Mouse (Mus musculus): ENCODE measurements around the gene Mettl17.
"Not testable (repeated sequence)": the region's sequence is repeated elsewhere in the genome, so short reads cannot be mapped to it uniquely, and the experiment has no call there.

Mettl17 gene

DNA sequence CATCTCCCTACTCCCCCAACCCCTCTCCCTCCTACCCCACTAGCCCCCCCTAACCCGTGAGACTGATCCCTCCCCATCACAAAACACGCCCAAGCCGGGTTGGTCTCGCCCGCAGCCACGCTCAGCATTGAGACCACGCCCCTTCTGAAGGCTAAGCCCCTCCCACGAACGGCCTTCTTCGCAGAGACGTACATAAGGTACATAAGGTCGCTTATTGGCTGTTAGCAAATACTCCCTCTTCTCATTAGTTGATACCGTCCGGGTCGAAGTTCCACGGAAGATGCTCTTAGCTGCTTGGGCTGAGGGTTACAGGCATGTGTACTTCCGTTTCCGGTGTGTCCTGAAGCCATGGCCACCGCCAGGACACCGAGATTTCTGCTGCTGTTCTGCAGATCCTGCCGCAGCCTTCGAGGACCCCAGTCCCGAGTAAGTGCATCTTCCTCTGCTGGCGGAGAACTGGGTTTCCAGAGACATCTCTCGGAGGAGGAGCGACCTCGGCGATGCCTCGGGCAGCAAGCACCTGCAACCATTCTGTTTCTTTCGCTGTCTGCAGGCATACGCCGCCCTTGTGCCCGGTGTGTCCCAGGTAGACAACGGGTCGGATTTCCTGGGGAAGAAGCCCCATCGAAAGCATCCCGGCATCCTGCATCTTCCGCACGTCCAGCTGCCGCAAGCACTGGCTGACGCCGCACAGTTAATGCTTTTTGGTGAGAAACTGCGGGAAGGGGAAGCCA lies at the start of gene Mettl17:
TSS of gene Mettl17 (plus strand) at position 245 of the 734 bp plus-strand sequence.
- DNase-seq (ENCODE audit: low read depth, low spot score), result peak; percentile 98

DNA sequence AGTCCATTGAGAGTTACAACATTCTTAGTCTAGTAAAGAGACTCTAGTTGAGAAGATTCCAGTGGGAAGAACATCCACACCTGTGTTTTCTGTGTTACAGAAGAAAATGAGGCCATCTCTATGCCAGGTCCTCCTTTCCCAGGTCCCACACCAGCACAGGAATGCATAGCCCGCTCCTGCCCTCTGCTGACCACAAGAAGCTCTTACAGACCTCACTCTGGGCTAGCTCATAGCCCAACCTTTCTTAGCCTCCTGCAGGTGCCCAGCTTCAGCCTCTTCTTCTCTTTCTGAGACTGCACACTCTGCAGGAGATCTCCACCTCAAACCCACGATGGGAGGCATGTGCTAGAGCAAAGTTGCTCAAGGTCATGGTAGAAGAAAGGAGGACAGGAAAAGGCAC lies 46.2 kb upstream of the Mettl17 start:
- not testable (repeated sequence) for DNase-seq (ENCODE audit: low read depth, low spot score)

DNA sequence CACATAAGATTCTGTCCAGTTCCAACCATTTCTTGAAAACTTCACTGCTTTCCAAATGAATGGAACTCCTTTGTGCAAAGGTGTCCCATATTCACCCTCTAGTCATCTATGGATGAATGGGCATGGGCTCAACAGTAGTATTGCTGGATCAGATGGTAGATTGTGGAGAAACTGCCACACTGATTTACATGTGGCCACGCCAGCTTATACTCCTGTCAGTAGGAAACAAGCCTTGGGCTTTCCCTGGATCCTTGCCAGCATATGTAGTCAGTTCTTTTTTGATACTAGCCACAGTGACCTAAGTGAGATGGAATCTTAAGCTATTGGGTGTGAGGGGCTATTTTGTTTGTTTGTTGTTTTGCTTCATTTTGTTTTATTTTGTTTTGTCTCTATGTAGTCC lies 42.4 kb upstream of the Mettl17 start:
- peak; percentile 59 for DNase-seq (ENCODE audit: low read depth, low spot score)

DNA sequence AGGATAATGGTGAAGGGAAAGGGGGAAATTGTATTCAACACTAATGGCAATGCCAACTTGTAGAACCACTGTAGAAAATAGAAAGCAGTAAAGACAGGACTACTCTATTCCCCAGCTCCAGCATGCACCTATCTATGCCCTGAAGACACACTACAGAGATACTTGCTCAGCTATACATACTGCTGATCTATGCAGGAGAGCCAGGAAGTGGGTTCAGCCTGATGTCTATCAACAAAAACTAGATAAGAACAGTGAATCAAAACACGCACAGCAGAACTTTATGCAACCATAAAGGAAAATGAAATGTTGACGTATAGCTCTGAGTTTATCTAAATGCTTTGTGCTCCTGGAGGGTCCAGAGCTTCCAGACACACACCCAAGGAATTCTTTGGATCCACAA lies 41.9 kb upstream of the Mettl17 start:
- DNase-seq (ENCODE audit: low read depth, low spot score), result peak; percentile 65

DNA sequence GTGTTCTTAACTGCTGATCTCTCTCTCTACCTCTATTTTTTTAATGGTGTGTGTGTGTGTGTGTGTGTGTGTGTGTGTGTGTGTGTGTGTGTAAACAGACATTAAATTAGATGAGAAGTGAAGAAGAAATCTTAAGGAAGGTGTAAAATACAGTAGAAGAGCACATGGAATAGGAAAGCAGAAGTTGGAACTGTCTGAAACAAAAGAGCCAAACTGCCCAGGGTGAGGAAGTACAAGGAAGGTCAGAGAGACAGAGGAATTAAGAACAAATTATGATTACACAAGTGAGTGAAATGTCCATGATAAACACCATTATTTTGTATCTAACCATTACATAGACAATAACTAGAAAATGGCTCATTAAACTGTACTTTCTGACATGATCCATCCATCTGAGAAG lies 40.8 kb upstream of the Mettl17 start:
- DNase-seq (ENCODE audit: low read depth, low spot score), result no peak

DNA sequence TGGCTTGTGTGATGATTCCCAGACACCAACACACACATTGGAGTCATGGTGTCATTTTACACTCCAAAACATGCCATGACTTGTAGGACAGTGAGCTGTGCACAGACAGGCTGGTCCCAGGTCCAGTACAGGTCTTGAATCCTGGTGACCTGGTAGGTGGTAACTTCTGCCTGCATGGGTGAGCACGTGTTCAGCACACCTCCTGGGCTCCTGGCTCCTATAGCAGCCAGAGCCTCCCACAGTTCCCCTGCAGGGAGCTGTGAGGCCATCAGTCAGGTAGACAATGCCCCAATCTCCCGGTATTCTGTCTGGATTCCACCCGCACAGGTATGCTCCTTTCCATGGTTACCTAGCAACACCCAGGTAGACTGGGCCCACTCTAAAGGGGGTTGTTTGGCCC lies 38.1 kb upstream of the Mettl17 start:
- DNase-seq (ENCODE audit: low read depth, low spot score), result no peak

DNA sequence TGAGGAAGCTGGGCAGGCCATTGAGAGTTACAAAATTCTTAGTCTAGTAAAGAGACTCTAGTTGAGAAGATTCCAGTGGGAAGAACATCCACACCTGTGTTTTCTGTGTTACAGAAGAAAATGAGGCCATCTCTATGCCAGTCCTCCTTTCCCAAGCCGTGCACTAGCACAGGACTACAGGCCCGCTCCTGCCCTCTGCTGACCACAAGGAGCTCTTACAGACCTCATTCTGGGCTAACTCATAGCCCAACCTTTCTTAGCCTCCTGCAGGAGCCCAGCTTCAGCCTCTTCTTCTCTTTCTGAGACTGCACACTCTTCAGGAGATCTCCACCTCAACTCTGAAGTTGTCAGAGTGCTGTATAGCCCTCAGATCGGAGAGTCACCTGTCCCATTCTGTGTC lies 33.6 kb upstream of the Mettl17 start:
- peak; percentile 12 for DNase-seq (ENCODE audit: low read depth, low spot score)

DNA sequence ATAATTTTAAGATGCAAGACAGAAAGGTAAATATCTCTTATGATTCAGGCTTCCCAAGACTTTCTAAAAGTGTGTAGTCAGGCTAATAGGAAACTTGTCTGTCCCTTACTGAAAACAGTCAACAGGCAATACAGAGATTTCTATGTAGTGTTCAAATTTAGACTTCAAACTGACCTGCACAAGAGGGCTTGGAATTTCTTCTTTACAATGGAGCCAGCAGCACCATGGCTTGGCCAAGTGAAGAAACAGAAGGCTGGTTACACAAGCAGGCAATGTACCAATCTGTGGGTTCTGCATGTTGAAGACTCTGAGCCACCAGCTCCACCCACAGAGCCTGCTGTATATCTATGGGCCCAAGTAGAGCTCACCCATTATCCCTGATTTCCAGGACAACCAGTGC lies 31.2 kb upstream of the Mettl17 start, which contains the start of gene Ear6:
TSS of gene Ear6 (plus strand) at position 301 of the 400 bp plus-strand sequence.
- no peak for DNase-seq (ENCODE audit: low read depth, low spot score)

DNA sequence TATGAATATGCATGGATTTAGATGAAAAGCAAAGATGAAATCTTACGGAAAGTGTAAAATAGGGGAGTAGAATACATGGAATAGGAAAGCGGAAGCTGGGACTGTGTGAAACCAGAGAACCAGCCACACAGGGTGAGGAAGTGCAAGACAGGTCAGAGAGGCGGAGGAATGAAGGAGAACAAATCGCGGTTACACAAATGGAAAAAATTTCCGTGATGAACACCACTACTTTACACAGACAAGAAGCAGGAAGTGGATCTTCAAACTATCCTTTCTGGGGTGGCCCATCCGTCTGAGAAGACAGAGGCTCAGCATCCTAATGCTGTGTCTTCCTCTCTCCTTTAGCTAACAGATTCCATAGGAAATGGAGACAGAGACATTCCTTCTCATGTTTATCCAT lies 29.4 kb upstream of the Mettl17 start:
- DNase-seq (ENCODE audit: low read depth, low spot score), result peak; percentile 10

DNA sequence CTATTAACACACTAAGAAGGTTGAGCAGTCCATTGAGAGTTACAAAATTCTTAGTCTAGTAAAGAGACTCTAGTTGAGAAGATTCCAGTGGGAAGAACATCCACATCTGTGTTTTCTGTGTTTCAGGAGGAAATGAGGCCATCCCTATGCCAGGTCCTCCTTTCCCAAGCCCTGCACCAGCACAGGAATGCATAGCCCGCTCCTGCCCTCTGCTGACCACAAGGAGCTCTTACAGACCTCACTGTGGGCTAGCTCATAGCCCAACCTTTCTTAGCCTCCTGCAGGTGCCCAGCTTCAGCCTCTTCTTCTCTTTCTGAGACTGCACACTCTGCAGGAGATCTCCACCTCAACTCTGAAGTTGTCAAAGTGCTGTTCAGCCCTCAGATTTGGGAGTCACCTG lies 21.0 kb upstream of the Mettl17 start:
- DNase-seq (ENCODE audit: low read depth, low spot score), result not testable (repeated sequence)

DNA sequence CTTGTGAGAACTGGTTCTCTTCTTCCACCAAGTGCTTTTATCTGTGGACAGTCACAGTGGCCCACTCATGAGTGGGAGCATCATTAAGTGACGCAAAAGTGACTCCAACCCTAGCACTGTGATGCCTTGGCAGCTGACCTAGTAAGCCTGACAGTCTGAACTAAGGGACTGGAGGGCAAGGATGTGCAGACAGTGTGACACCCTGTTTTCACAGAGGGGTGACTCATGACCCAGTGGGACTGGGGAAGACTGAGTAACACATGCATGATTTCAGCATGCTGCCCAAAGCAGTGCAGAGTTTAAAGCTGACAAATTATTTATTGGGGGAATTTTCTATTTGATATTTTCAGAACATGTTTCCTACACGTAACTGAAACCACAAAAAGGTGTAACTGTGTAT lies 13.9 kb upstream of the Mettl17 start:
- no peak for DNase-seq (ENCODE audit: low read depth, low spot score)

DNA sequence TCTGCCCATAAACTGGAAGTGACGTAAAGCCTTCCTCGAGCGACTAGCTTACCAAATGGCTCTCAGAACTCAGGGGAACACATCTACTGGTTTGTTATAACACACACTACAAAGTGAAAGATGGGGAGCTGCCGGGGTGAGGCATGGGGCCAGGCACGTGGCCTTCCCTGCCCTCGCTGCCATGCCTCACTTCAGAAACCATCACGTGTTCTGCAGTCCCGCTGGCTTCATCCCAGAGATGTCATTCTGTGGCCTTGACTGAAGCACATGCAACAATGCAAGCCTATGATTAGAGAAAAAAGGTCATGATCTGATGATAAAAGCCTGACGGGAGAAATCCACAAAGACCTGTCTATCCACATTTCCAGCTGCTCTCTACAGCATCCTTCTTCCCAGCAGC lies 12.9 kb upstream of the Mettl17 start:
- no peak for DNase-seq (ENCODE audit: low read depth, low spot score)

DNA sequence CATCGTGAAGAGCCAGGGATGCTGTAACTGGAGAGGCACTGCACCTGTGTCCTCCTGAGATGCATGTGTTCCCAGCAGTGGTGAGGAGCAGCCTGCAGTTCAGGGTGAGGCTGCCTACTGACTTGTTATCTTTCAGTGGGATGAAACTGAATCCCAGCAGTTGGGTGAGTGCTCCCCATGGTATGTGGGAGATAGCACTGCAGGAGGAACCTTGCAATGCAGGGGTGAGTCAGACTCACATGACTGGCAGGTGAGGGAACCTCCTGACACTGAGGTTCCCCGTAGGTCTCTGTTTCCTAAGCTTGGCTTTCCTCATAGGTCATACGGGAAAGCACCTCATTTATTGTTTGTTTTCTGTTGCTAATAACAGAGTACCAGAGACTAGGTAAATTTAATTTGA lies 7.1 kb upstream of the Mettl17 start:
- no peak for DNase-seq (ENCODE audit: low read depth, low spot score)

DNA sequence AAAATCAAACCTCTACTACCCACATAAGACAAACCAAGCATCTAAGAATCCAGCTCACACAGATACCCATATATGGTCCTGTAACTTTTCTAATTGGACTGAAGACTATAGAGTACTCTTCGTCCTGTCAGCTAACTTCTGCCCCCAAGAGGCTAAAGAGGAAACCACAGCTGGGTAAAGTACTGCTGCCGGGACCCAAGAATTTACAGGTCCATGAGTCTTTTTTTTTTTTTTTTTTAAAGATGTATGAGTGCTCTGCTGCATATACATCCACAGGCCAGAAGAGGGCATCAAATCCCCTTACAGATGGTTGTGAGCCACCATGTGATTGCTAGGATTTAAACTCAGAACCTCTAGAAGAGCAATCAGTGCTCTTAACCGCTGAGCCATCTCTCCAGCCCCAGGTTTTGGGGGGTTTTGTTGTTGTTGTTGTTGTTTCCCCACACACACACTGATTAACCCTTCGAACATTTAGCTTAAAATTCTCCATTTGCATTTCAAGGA lies 1.1 kb upstream of the Mettl17 start:
- DNase-seq (ENCODE audit: low read depth, low spot score), result peak; percentile 95

DNA sequence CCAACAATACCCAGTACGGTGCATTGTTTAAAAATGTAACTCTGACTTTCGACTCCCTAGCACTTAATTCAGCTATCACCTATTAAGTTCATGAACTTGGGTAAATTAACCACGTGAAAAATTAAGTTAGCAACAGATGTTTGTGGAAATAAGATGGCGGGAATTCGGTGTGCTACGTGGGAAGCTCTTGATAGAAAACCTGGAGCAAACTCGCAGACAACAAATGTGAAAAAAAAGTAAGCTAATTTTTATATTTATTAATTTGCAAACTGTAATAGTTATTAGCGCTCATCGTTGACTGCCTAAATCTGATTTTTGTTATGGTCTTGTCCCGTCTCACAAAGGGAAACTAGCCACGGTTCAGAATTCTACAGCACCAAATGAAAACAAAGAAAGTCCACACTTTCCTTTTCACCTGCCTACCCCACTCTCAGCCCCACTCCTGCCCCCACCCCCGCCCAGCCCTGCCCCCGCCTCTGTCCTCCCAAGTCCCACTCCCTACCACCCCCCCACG lies 554 bp upstream of the Mettl17 start:
- DNase-seq (ENCODE audit: low read depth, low spot score), result no peak

DNA sequence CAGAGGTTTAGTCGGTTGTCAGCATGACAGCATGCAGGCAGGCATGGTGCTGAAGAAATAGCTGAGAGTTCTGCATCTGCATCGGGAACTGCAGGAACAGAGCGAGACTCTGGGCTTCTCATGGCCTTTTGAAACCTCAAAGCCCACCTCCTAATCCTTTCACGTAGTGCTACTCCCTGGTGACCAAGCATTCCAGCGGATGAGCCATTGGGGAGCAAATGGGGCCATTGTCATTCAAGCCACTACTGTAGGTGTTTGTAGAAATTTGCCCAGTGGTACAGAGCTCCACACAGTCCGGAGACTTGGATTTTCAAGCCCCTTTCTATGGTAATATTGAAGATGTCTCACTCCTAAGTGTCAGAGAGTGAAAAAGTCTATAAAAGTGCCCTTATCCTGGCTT lies 1.4 kb downstream of the Mettl17 start:
- no peak for DNase-seq (ENCODE audit: low read depth, low spot score)

DNA sequence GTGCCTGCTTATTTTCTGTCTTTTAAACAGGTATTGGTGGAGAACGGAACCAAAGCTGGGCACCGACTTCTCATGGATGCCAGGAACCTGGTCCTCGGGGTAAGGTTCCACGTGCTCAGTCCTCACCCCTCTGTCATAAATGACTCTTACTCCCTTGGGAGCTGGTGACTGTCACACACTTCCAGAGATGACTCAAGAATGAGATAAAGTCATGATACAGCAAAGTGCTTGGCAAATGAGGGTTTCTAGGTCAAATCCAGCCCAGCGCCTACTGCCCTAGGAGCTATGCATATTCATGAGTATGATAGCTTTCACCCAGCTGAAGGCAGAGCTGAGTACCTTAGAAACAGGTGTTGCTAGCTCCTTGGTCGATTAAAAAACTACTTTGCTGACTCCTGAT lies 5.2 kb downstream of the Mettl17 start:
- no peak for DNase-seq (ENCODE audit: low read depth, low spot score)

DNA sequence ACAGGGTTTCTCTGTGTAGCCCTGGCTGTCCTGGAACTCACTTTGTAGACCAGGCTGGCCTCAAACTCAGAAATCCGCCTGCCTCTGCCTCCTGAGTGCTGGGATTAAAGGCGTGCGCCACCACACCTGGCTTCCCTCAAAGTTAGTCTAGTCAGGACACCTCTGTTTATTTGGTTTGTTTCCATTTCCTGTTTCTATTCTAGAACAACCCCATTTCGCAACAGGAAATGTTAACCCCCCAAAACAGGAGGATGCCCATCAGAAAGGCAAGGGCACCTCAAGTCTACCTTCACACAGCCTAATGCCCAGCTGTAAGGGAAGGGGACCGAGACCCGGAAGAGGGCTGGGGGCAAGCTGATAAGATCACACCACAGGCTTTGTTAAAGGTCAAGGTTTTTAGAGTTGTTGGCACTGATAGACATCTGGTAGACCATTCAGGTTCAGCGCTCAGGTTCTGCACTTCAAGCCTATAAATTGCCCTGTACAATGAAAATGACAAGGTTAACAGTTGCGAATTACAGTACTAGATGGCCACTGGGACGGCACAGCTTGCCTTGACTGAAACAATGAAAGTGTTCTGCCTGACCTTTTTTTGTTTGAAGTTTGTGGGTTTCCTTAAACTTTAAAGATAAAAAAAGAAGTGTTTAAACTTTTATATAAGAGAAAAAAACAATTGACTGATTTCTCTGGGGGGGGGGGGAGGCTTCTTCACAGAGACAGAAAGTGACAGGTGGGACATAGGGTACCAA lies 7.7 kb downstream of the Mettl17 start, which contains the start of gene Slc39a2:
TSS of gene Slc39a2 (plus strand) at position 699 of the 749 bp plus-strand sequence.
- no peak for DNase-seq (ENCODE audit: low read depth, low spot score)

DNA sequence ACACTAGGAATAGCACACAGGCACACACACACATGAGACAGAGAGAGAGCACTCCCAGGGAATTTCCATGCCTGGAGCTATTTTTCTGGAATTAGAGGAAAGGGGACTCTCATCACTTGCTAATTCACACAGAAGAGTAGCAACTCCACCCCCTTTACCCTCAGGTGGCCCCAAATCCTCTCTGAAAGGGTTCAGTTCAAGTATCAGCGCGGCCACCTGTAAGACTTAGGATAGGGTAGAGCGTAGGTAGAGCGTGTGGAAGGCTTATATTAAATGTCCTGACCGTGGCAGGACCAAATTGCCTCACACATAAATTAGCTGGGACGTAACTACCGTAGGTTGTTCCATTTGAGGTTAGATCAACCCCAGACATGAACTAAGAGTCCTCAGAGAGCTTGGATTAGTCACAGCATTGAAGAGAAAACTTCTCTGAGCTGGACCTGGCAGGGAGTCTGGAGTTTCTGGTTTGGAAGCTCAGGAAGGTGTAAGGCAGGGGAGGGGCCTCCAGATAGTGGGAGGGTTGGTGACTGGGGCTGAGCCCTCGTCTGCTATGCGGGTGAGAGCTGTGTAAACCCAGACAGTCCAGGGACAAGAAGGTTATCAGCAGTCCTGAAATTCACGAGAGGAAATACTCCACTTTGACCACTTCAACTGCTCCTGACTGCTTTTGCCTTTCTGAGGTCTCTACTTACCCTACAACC lies 8.6 kb downstream of the Mettl17 start:
- DNase-seq (ENCODE audit: low read depth, low spot score), result no peak

DNA sequence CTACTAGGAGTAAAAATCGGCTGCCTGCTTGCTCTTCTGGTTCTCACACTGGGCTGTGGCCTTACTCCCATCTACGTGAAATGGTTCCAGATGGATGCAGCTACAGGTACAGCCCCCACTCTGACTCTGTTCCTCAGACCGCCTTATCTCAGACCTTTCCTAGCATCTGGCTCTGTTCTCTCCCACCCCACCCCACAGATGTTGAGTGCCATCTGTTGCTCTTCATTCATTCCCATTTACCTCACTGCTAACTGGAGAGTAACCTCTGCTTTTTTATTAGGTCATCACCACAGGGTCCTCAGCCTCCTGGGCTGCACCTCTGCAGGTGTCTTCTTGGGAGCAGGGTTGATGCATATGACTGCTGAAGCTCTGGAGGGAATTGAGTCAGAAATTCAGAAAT lies 9.2 kb downstream of the Mettl17 start:
- DNase-seq (ENCODE audit: low read depth, low spot score), result no peak

DNA sequence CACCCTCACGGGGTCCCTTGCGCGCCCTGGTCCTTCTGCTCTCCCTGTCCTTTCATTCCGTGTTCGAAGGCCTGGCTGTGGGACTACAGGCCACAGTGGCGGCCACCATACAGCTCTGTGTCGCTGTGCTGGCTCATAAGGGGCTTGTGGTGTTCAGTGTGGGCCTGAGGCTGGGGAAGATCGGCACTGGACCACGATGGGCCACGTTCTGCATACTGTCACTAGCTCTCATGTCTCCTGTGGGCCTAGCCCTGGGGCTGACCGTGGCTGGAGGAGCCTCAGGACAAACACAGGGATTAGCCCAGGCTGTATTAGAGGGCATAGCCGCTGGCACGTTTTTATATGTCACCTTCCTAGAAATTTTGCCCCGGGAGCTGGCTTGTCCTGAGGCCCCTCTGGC lies 10.4 kb downstream of the Mettl17 start:
- DNase-seq (ENCODE audit: low read depth, low spot score), result no peak

DNA sequence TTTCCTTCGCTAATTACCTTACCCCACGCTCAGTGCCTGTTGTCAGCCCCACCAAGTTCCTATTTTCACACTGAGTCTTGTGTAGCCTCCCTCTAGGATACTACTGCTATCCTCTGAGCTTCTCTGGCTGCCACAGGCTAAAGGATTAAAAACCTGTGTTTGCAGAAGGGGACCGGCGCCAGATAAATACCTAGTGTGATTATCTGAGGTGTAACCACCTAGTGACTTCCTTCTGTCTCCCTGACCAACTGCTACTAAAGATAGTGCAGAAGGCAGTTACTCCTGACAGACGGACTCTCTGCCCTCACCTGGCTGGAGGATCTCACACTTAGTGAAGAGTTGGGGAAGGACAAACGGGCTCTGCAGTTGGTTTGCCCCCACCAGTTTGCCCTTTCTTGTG lies 11.4 kb downstream of the Mettl17 start:
- DNase-seq (ENCODE audit: low read depth, low spot score), result no peak
